Mouse (Mus musculus): ENCODE data around the gene Tuba8. TPM values are rescaled to one million over a fixed set of nuclear protein-coding genes. Genes with fewer than 3 reads are reported as not detected.

Tuba8 gene
- polyA plus RNA-seq, 1 experiment from 2014 or later, result 1.5 TPM

GRCm38 (mm10) chr6:121243161-121243560, 32.7 kb downstream of the Tuba8 start:
- Histone ChIP-seq H3K9ac (replicated peaks) (no peak overlapping the region), H3K36me3 (no peaks in the 10 kb centered on the region), H3K27me3 (replicated peaks) (peaks cover 8% of the 10 kb centered on the region; the same call in 1 of the 2 replicates), H3K4me1 (peaks cover 11% of the 10 kb centered on the region), H3K9me3 (replicated peaks) (no peaks in the 10 kb centered on the region), H3K27ac (replicated peaks) (no peak overlapping the region), H3K4me3 (replicated peaks) (no peak overlapping the region), H3K4me2 (no peak overlapping the region)
- ATAC-seq (ENCODE audit: low FRiP score), result no peak
- WGBS, result 63% methylated on average over 10 of the region's 10 CpGs

GRCm38 (mm10) chr6:121245127-121246036, 34.9 kb downstream of the Tuba8 start, which contains the start of gene Usp18:
Gene Usp18 (plus strand): TSS chr6:121245906.
- Histone ChIP-seq H3K9ac (replicated peaks) (peak within 1 kb of the TSS; percentile 42), H3K9me3 (replicated peaks) (no peaks in the 10 kb centered on the region), H3K4me3 (replicated peaks) (peak within 1 kb of the TSS; percentile 52), H3K4me1 (peaks cover 11% of the 10 kb centered on the region), H3K36me3 (no peaks in the 10 kb centered on the region), H3K27me3 (replicated peaks) (peaks cover 8% of the 10 kb centered on the region; the same call in 1 of the 2 replicates), H3K27ac (replicated peaks) (no peak within 1 kb of the TSS; the same call in 1 of the 2 replicates), H3K4me2 (peak within 1 kb of the TSS; percentile 92)
- peak; percentile 90 for ATAC-seq (ENCODE audit: low FRiP score)
- 11% methylated on average over 35 of the region's 35 CpGs for WGBS

GRCm38 (mm10) chr6:121246037-121246361, 35.5 kb downstream of the Tuba8 start:
- Histone ChIP-seq H3K27ac (replicated peaks) (no peak overlapping the region), H3K9ac (replicated peaks) (peak overlapping the region; percentile 42), H3K4me2 (peak overlapping the region; percentile 92), H3K4me3 (replicated peaks) (peak overlapping the region; percentile 52), H3K4me1 (peaks cover 11% of the 10 kb centered on the region), H3K36me3 (no peaks in the 10 kb centered on the region), H3K27me3 (replicated peaks) (peaks cover 8% of the 10 kb centered on the region; the same call in 1 of the 2 replicates), H3K9me3 (replicated peaks) (no peaks in the 10 kb centered on the region)
- ATAC-seq (ENCODE audit: low FRiP score), result peak; percentile 42
- WGBS, result 19% methylated on average over 4 of the region's 4 CpGs

- Histone ChIP-seq H3K27me3 (replicated peaks) (no peaks in the 10 kb centered on the region; the same call in 1 of the 2 replicates), H3K9me3 (replicated peaks) (no peaks in the 10 kb centered on the region), H3K4me3 (replicated peaks) (no peak overlapping the region), H3K27ac (replicated peaks) (no peak overlapping the region), H3K36me3 (no peaks in the 10 kb centered on the region), H3K9ac (replicated peaks) (no peak overlapping the region), H3K4me2 (no peak overlapping the region), H3K4me1 (peaks cover 6% of the 10 kb centered on the region)
- WGBS, result 40% methylated on average over 1 of the region's 1 CpGs
- ATAC-seq (ENCODE audit: low FRiP score), result no peak
These were observed 39.9 kb downstream of the Tuba8 start for GRCm38 (mm10) chr6:121250406-121250805.

- Histone ChIP-seq H3K4me3 (replicated peaks) (no peak overlapping the region), H3K4me2 (no peak overlapping the region), H3K4me1 (no peaks in the 10 kb centered on the region), H3K9ac (replicated peaks) (no peak overlapping the region), H3K27me3 (replicated peaks) (no peaks in the 10 kb centered on the region; the same call in 1 of the 2 replicates), H3K36me3 (no peaks in the 10 kb centered on the region), H3K9me3 (replicated peaks) (no peaks in the 10 kb centered on the region), H3K27ac (replicated peaks) (no peak overlapping the region)
- 69% methylated on average over 5 of the region's 5 CpGs for WGBS
- no peak for ATAC-seq (ENCODE audit: low FRiP score)
These were observed 40.8 kb downstream of the Tuba8 start for GRCm38 (mm10) chr6:121251256-121251655.

- no peaks in the 10 kb centered on the region for H3K9me3 ChIP-seq (replicated peaks)
- H3K4me1 ChIP-seq, result no peaks in the 10 kb centered on the region
- no peak overlapping the region for H3K9ac ChIP-seq (replicated peaks)
- no peaks in the 10 kb centered on the region for H3K36me3 ChIP-seq
- no peak overlapping the region for H3K4me3 ChIP-seq (replicated peaks)
- no peak overlapping the region for H3K27ac ChIP-seq (replicated peaks)
- 35% methylated on average over 9 of the region's 9 CpGs for WGBS
- no peak overlapping the region for H3K4me2 ChIP-seq
- no peak for ATAC-seq (ENCODE audit: low FRiP score)
- H3K27me3 ChIP-seq (replicated peaks), result no peaks in the 10 kb centered on the region
These were observed 50.1 kb downstream of the Tuba8 start for GRCm38 (mm10) chr6:121260548-121260947.

- Histone ChIP-seq H3K4me3 (replicated peaks) (no peak overlapping the region), H3K27me3 (replicated peaks) (no peaks in the 10 kb centered on the region), H3K36me3 (0 out of 2 replicates have a peak, but pooled peaks cover 2% of the 10 kb centered on the region), H3K4me2 (no peak overlapping the region), H3K9ac (replicated peaks) (no peak overlapping the region), H3K4me1 (no peaks in the 10 kb centered on the region), H3K27ac (replicated peaks) (no peak overlapping the region), H3K9me3 (replicated peaks) (no peaks in the 10 kb centered on the region)
- ATAC-seq (ENCODE audit: low FRiP score), result no peak
- 91% methylated on average over 8 of the region's 8 CpGs for WGBS
These were observed 50.7 kb downstream of the Tuba8 start for GRCm38 (mm10) chr6:121261233-121261632.

- 92% methylated on average over 10 of the region's 10 CpGs for WGBS
- ATAC-seq (ENCODE audit: low FRiP score), result no peak
These were observed 51.5 kb downstream of the Tuba8 start for GRCm38 (mm10) chr6:121262004-121262403.

GRCm38 (mm10) chr6:121262496-121262895, 52.0 kb downstream of the Tuba8 start:
- Histone ChIP-seq H3K27me3 (replicated peaks) (no peaks in the 10 kb centered on the region), H3K9ac (replicated peaks) (no peak overlapping the region), H3K36me3 (0 out of 2 replicates have a peak, but pooled peaks cover 2% of the 10 kb centered on the region), H3K9me3 (replicated peaks) (no peaks in the 10 kb centered on the region), H3K4me3 (replicated peaks) (no peak overlapping the region), H3K27ac (replicated peaks) (no peak overlapping the region), H3K4me1 (no peaks in the 10 kb centered on the region), H3K4me2 (no peak overlapping the region)
- WGBS, result 91% methylated on average over 11 of the region's 11 CpGs
- no peak for ATAC-seq (ENCODE audit: low FRiP score)

More at GRCm38 (mm10) chr6:121262004-121262403, 51.5 kb downstream of the Tuba8 start:
- Histone ChIP-seq H3K4me3 (replicated peaks) (no peak overlapping the region), H3K36me3 (0 out of 2 replicates have a peak, but pooled peaks cover 2% of the 10 kb centered on the region), H3K9me3 (replicated peaks) (no peaks in the 10 kb centered on the region), H3K9ac (replicated peaks) (no peak overlapping the region), H3K4me1 (no peaks in the 10 kb centered on the region), H3K27me3 (replicated peaks) (no peaks in the 10 kb centered on the region), H3K27ac (replicated peaks) (no peak overlapping the region), H3K4me2 (no peak overlapping the region)

GRCm38 (mm10) chr6:121270156-121270555, 59.7 kb downstream of the Tuba8 start:
- H3K4me3 ChIP-seq (replicated peaks), result no peak overlapping the region
- H3K27ac ChIP-seq (replicated peaks), result no peak overlapping the region
- 0 out of 2 replicates have a peak, but pooled peaks cover 2% of the 10 kb centered on the region for H3K4me1 ChIP-seq
- 84% methylated on average over 6 of the region's 6 CpGs for WGBS
- ATAC-seq (ENCODE audit: low FRiP score), result no peak
- no peak overlapping the region for H3K9ac ChIP-seq (replicated peaks)
- H3K36me3 ChIP-seq, result 0 out of 2 replicates have a peak, but pooled peaks cover 2% of the 10 kb centered on the region
- no peaks in the 10 kb centered on the region for H3K27me3 ChIP-seq (replicated peaks)
- no peaks in the 10 kb centered on the region for H3K9me3 ChIP-seq (replicated peaks)
- no peak overlapping the region for H3K4me2 ChIP-seq

- no peaks in the 10 kb centered on the region for H3K9me3 ChIP-seq (replicated peaks)
- peak; percentile 36 for ATAC-seq (ENCODE audit: low FRiP score)
- no peak overlapping the region for H3K27ac ChIP-seq (replicated peaks)
- H3K4me1 ChIP-seq, result 0 out of 2 replicates have a peak, but pooled peaks cover 2% of the 10 kb centered on the region
- no peaks in the 10 kb centered on the region for H3K36me3 ChIP-seq
- H3K4me3 ChIP-seq (replicated peaks), result no peak overlapping the region
- H3K27me3 ChIP-seq (replicated peaks), result no peaks in the 10 kb centered on the region
- WGBS, result 13% methylated on average over 4 of the region's 4 CpGs
- H3K4me2 ChIP-seq, result peak overlapping the region; percentile 70
- no peak overlapping the region for H3K9ac ChIP-seq (replicated peaks)
These were observed 61.2 kb downstream of the Tuba8 start for GRCm38 (mm10) chr6:121271707-121272074.

Measured in neural tube, embryonic 15.5 days (tissue).